Mouse (Mus musculus) intestine, embryonic 16.5 days (tissue): ENCODE measurements at regions not wholly inside any gene's neighbourhood (a gene's known extent, or its start where the extent isn't known, plus 50 kb on each side); places are given as distances from the start of the nearest gene placed in this dataset.

Experiments
- ATAC-seq: fragments of 200-750 bp; cut with Nextera tagmentation; 2 replicates; pipeline ENCODE4 v1.8.0; 2017; ENCODE audit warnings: moderate TSS enrichment, moderate library complexity
- H3K27ac ChIP-seq: fragments of 300-500 bp; sonication (generic); 2 replicates; pipeline ENCODE4 v1.5.1; 2014; ENCODE audit warnings: mild to moderate bottlenecking, low read length
- H3K27me3 ChIP-seq: fragments of 300-500 bp; sonication (generic); replicated peaks from 2 replicates; pipeline ENCODE4 v1.6.1; 2014; ENCODE audit warnings: low read length, control low read depth, mixed read lengths; ENCODE audit not compliant: control insufficient read depth, insufficient read depth
- H3K36me3 ChIP-seq: fragments of 300-500 bp; sonication (generic); 2 replicates; pipeline ENCODE4 v1.6.1; 2014; ENCODE audit warnings: low read length, control low read depth; ENCODE audit not compliant: control insufficient read depth, insufficient read depth
- H3K4me1 ChIP-seq: fragments of 300-500 bp; sonication (generic); 2 replicates; pipeline ENCODE4 v1.6.1; 2014; ENCODE audit warnings: low read length, control low read depth, mixed read lengths; ENCODE audit not compliant: control insufficient read depth, insufficient read depth
- H3K4me2 ChIP-seq: fragments of 300-500 bp; sonication (generic); 2 replicates; pipeline ENCODE4 v1.6.1; 2014; ENCODE audit warnings: low read depth, low read length, control low read depth
- H3K4me3 ChIP-seq: fragments of 300-500 bp; sonication (generic); 2 replicates; pipeline ENCODE4 v1.5.1; 2014; ENCODE audit warnings: mild to moderate bottlenecking, low read length
- H3K9ac ChIP-seq: fragments of 300-500 bp; sonication (generic); 2 replicates; pipeline ENCODE4 v1.6.1; 2014; ENCODE audit warnings: low read depth, low read length
- H3K9me3 ChIP-seq: fragments of 300-500 bp; sonication (generic); 2 replicates; pipeline ENCODE4 v1.6.1; 2016; ENCODE audit warnings: low read length, control low read depth; ENCODE audit not compliant: control insufficient read depth
- WGBS: fragments of 180-500 bp; shearing (Covaris S2); extraction: QIAGEN DNeasy Blood & Tissue Kit; methylation state at CpG from one replicate; pipeline ENCODE4 v1.1.7; 2014; 5-methylcytosine and 5-hydroxymethylcytosine counted together

DNA sequence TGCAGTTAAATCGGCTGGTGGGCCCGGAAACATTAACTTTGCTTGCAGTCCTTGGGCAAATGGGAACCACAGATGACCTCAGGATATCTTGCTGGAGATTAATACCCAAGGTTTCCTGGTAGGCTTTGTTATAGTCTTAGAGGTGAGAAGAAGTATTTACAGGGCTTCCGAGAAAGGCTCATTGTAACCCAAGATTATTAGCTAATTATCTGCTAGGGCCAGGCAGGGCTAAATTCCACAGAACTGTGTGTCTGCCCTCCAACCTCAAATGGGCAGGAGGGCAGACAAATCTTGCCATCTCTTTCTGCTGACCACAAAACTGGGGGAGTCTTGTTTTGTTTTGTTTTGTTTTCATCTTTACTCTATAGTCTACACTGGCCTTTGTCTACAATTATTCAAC, 209.0 kb downstream of the Sptssa start:
- Histone ChIP-seq H3K36me3 (no peaks in the 10 kb centered on the region), H3K27ac (no peak overlapping the region), H3K27me3 (no peaks in the 10 kb centered on the region), H3K4me3 (no peak overlapping the region), H3K4me2 (no peak overlapping the region), H3K4me1 (peaks cover 17% of the 10 kb centered on the region), H3K9ac (no peak overlapping the region), H3K9me3 (no peaks in the 10 kb centered on the region)
- no peak for ATAC-seq
- WGBS: 52% methylated on average over 3 of the region's 3 CpGs

- Histone ChIP-seq H3K4me3 (no peak overlapping the region), H3K9ac (no peak overlapping the region), H3K27ac (no peak overlapping the region), H3K27me3 (no peaks in the 10 kb centered on the region), H3K4me1 (peaks cover 17% of the 10 kb centered on the region), H3K36me3 (no peaks in the 10 kb centered on the region), H3K4me2 (no peak overlapping the region), H3K9me3 (no peaks in the 10 kb centered on the region)
- 87% methylated on average over 7 of the region's 7 CpGs for WGBS
- no peak for ATAC-seq
These were observed 210.0 kb downstream of the Sptssa start for GRCm38 (mm10) chr12:54446356-54446755.

DNA sequence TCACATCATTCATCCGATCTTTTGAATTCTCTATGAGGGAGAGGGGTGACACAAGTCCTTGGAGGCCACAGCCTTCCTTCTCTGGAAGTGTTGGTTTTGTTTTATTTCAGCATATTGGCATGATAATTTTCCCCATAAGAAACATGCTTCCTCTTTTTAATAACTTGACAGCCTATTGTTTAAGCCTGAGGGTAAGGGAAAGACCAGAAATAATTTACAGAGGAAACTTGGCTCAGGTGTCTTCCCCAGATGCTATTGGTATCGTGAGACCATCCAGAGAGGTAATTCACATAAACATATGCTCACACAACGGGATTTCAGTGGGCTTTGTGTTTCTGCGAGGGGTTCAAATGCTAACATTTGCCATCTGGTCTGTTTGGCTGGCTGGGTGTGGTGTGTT, 212.0 kb downstream of the Sptssa start:
- Histone ChIP-seq H3K4me1 (peaks cover 13% of the 10 kb centered on the region), H3K36me3 (no peaks in the 10 kb centered on the region), H3K9ac (no peak overlapping the region), H3K4me3 (no peak overlapping the region), H3K27ac (no peak overlapping the region), H3K27me3 (no peaks in the 10 kb centered on the region), H3K9me3 (no peaks in the 10 kb centered on the region), H3K4me2 (no peak overlapping the region)
- ATAC-seq: no peak
- WGBS: 45% methylated on average over 4 of the region's 4 CpGs

DNA sequence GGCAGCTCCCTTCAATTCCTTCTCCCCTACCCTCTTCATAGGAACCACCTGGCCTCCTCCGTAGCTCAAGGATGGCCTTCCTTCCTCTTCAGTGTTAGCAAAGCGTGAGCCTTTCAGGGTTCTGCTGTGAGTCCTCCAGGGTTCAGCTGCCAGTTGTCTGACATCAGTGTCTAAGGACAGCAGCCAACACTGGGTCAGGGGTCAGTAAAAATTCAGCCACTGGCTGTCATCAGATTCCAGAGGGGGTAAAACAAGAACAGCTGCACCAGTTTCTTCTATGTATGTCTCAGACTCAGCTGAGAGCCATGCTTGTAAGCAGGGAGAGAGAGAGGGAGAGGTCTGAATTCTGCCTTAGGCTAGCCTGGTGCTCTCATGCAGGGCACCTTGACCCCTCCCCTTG, 213.1 kb downstream of the Sptssa start:
- 67% methylated on average over 2 of the region's 2 CpGs for WGBS
- no peak overlapping the region for H3K4me2 ChIP-seq
- H3K9ac ChIP-seq: no peak overlapping the region
- no peak overlapping the region for H3K27ac ChIP-seq
- ATAC-seq: peak; percentile 59
- H3K9me3 ChIP-seq: no peaks in the 10 kb centered on the region
- H3K27me3 ChIP-seq: no peaks in the 10 kb centered on the region
- H3K36me3 ChIP-seq: no peaks in the 10 kb centered on the region
- peaks cover 13% of the 10 kb centered on the region for H3K4me1 ChIP-seq
- H3K4me3 ChIP-seq: no peak overlapping the region

DNA sequence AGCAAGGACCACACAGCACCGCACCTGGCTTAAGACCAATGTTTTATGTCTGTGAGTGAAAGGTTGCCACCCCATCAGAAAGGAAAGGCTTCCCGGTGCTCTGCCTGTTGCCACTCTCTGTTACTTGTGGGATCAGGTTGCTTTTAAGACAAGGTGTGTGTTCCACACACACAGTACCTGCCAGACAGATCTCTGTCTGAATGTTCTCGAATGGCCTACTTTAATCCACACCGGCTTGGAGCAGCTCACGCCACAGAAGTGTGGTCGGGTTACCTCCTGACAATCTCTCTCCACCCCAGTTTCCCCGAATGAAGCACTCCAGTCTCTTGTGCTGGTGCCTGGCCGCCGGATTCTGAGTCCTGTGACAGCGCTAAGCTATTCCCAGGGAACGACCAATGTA, 214.0 kb downstream of the Sptssa start:
- Histone ChIP-seq H3K27ac (no peak overlapping the region), H3K4me1 (peaks cover 13% of the 10 kb centered on the region), H3K4me2 (no peak overlapping the region), H3K27me3 (no peaks in the 10 kb centered on the region), H3K4me3 (no peak overlapping the region), H3K9me3 (no peaks in the 10 kb centered on the region), H3K9ac (no peak overlapping the region), H3K36me3 (no peaks in the 10 kb centered on the region)
- no peak for ATAC-seq
- WGBS: 73% methylated on average over 11 of the region's 11 CpGs

GRCm38 (mm10) chr12:54440851-54441593, 215.4 kb downstream of the Sptssa start:
- Histone ChIP-seq H3K4me1 (peaks cover 13% of the 10 kb centered on the region), H3K4me2 (no peak overlapping the region), H3K9ac (no peak overlapping the region), H3K4me3 (no peak overlapping the region), H3K9me3 (no peaks in the 10 kb centered on the region), H3K27me3 (no peaks in the 10 kb centered on the region), H3K36me3 (no peaks in the 10 kb centered on the region), H3K27ac (no peak overlapping the region)
- ATAC-seq: no peak
- WGBS: 77% methylated on average over 6 of the region's 6 CpGs

DNA sequence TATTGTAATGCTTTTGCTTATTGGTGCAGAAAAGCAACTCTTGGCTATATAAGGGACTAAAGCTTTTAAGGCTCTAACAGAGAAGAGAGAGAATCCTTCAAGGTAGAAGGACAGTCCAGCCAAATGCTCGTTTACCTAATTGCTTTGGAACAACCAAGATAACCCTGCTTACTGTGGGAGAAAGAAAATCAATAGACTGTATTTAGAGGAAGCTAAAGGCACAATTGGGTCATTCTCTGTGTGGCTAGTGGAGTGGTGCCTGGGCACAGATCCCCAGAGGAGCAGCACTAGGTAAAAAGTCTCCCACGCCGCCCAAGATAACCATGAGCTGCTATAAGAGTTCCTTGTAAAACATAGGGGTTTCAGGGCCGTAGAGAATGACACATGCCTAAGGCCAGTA, 217.6 kb downstream of the Sptssa start:
- Histone ChIP-seq H3K4me2 (no peak overlapping the region), H3K27ac (no peak overlapping the region), H3K9me3 (no peaks in the 10 kb centered on the region), H3K4me1 (peaks cover 6% of the 10 kb centered on the region), H3K36me3 (no peaks in the 10 kb centered on the region), H3K4me3 (no peak overlapping the region), H3K27me3 (no peaks in the 10 kb centered on the region), H3K9ac (no peak overlapping the region)
- no peak for ATAC-seq
- 77% methylated on average over 4 of the region's 4 CpGs for WGBS

GRCm38 (mm10) chr12:54425236-54425635, 221.6 kb upstream of the Egln3 start:
- no peaks in the 10 kb centered on the region for H3K9me3 ChIP-seq
- H3K4me1 ChIP-seq: no peaks in the 10 kb centered on the region
- no peak overlapping the region for H3K4me3 ChIP-seq
- ATAC-seq: no peak
- no peak overlapping the region for H3K4me2 ChIP-seq
- no peaks in the 10 kb centered on the region for H3K27me3 ChIP-seq
- WGBS: 87% methylated on average over 6 of the region's 6 CpGs
- no peak overlapping the region for H3K27ac ChIP-seq
- H3K36me3 ChIP-seq: no peaks in the 10 kb centered on the region
- H3K9ac ChIP-seq: no peak overlapping the region

- H3K4me3 ChIP-seq: no peak overlapping the region
- H3K36me3 ChIP-seq: no peaks in the 10 kb centered on the region
- H3K4me1 ChIP-seq: 0 out of 2 replicates have a peak, but pooled peaks cover 3% of the 10 kb centered on the region
- no peak for ATAC-seq
- no peak overlapping the region for H3K27ac ChIP-seq
- H3K9ac ChIP-seq: no peak overlapping the region
- no peak overlapping the region for H3K4me2 ChIP-seq
- no peaks in the 10 kb centered on the region for H3K27me3 ChIP-seq
- H3K9me3 ChIP-seq: no peaks in the 10 kb centered on the region
- 55% methylated on average over 1 of the region's 1 CpGs for WGBS
These were observed 211.2 kb upstream of the Egln3 start for GRCm38 (mm10) chr12:54414829-54415228.

GRCm38 (mm10) chr12:54414201-54414600, 210.5 kb upstream of the Egln3 start:
- no peaks in the 10 kb centered on the region for H3K9me3 ChIP-seq
- no peaks in the 10 kb centered on the region for H3K36me3 ChIP-seq
- no peak overlapping the region for H3K9ac ChIP-seq
- H3K4me1 ChIP-seq: 0 out of 2 replicates have a peak, but pooled peaks cover 3% of the 10 kb centered on the region
- H3K27me3 ChIP-seq: no peaks in the 10 kb centered on the region
- no peak overlapping the region for H3K4me2 ChIP-seq
- 61% methylated on average over 5 of the region's 5 CpGs for WGBS
- ATAC-seq: peak; percentile 69
- H3K4me3 ChIP-seq: no peak overlapping the region
- no peak overlapping the region for H3K27ac ChIP-seq
